Mouse (Mus musculus) inflammation-experienced regulatory T-cells, adult 6 months (primary cell): ENCODE results near the gene Ear14. TPM values are rescaled to one million over a fixed set of nuclear protein-coding genes. Genes with fewer than 3 reads are reported as not detected.

Experiments used
- ATAC-seq: one replicate; pipeline ENCODE4 v1.8.0; 2017
- polyA plus RNA-seq, 3 experiments: library from polyadenylated mRNA; unstranded; fragments of 100-300 nt; shearing (Covaris generic); gene quantifications; one replicate each; pipeline ENCODE4 v1.2.1; 2017

Gene Ear14
- polyA plus RNA-seq, 3 experiments from 2014 or later = not detected

DNA sequence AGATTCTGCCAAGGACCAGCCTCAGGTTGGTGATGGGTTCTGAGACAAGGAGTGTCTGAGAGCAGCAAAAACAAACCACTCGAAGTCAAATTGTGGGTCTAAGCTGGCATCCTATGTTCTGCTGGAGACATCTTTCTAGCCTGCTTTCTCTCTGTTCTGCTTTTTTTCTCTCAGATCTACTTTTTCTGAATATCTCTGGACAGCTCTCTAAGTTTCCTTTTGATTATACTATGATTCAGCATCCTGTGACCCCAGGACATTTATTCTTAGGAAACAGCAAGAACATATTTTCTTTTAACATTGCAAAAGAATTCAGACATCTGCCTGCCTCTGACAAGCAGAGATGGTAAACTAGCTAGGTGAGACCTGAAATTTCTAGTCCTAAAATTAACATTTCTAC lies 50.4 kb downstream of the Ear14 start:
- ATAC-seq = no peak

Other genes starting within 250 kb of the Ear14 start
- gene Pnp2, start 247.4 kb upstream of the Ear14 start, polyA plus RNA-seq = 1 to 10 TPM in 2 of 3 experiments, under 1 TPM in 1; 0.92 to 2.8 (median 1.5) TPM
- gene Rnase10, start 195.6 kb upstream of the Ear14 start, polyA plus RNA-seq = not detected
- not detected for gene Rnase9, start 161.5 kb upstream of the Ear14 start, polyA plus RNA-seq
- not detected for gene Rnase11, start 153.2 kb upstream of the Ear14 start, polyA plus RNA-seq
- not detected for gene Rnase12, start 145.7 kb upstream of the Ear14 start, polyA plus RNA-seq
- under 1 TPM in 1 of 3 experiments, not detected in 2; 0.48 TPM for gene Olfr750, start 129.0 kb upstream of the Ear14 start, polyA plus RNA-seq
- gene Rnase4, start 112.3 kb upstream of the Ear14 start, polyA plus RNA-seq = 10 to 100 TPM; 10.3 to 27.1 (median 16.7) TPM
- gene Ang, start 112.2 kb upstream of the Ear14 start, polyA plus RNA-seq = 1 to 10 TPM; 3.2 to 8.4 (median 3.8) TPM
- not detected for gene Eddm3b, start 89.0 kb upstream of the Ear14 start, polyA plus RNA-seq
- gene Rnase6, start 79.5 kb upstream of the Ear14 start, polyA plus RNA-seq = 1 to 10 TPM; 1.4 to 2.7 (median 2.3) TPM
- not detected for gene Rnase1, start 56.6 kb upstream of the Ear14 start, polyA plus RNA-seq
- gene Rnase2b, start 41.1 kb upstream of the Ear14 start, polyA plus RNA-seq = not detected
- not detected for gene Ang2, start 4.2 kb upstream of the Ear14 start, polyA plus RNA-seq
- gene Rnase2a, start 52.7 kb downstream of the Ear14 start, polyA plus RNA-seq = not detected
- not detected for gene Gm7247, start 158.4 kb downstream of the Ear14 start, polyA plus RNA-seq
- gene Vmn2r88, start 207.4 kb downstream of the Ear14 start, polyA plus RNA-seq = not detected
- under 1 TPM in 1 of 3 experiments, not detected in 2; 0.11 TPM for gene Vmn2r89, start 248.5 kb downstream of the Ear14 start, polyA plus RNA-seq